ENCODE assay signal across 18 mouse cellular contexts in the genomic region with DNA sequence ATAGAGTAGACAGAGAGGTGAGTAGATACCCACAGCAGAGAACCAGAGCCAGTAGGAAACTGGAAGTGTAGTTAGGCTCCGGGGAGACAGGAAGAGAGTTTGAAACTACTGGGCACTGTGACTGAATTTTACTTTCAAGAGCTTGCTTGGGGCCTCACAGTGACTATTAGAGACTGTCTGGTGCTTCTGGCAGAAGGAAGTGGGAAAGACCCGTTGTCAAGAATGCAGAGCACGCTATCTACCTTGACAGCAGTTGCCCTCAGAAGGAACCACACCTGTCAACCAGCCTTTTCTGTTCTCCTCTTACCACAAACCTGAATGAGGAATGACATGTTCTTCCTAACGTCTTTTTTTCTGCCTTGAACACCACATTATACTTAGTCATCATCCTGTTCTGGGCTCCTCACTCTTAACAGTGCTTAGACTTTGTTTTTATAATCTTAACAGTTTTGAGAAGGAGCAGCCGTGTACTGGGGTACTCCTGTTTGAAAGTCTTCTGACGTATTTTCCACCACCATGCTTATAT. TPM values are rescaled to one million over a fixed set of nuclear protein-coding genes. Genes with fewer than 3 reads are reported as not detected.
DNase-seq lines count a peak whose midpoint lies in the region; TF ChIP-seq lines count a peak whose summit lies in the region.
"Had no signal": no experiment of that assay in that cellular context is flagged by ENCODE, and none has a peak within 500 bp of the region (broad histone marks: within the 10 kb centered on the region; RNA-seq: fewer than 3 reads in every experiment).

No protein-coding gene starts in this region.

- no peak for TF ChIP-seq CTCF in bone marrow macrophage, adult 2 months (IDR thresholded peaks at IDR 0.05; ENCODE audit: low read depth, low read length)

- no peaks in the 10 kb centered on the region for H3K9me3 ChIP-seq in megakaryocyte, embryonic 14.5 days
- H3K9me3 ChIP-seq: embryonic facial prominence, embryonic 12.5 days; hindbrain, embryonic 15.5 days; intestine, embryonic 15.5 days; limb, embryonic 12.5 days; lung, embryonic 15.5 days; midbrain, embryonic 13.5 days; stomach, embryonic 15.5 days had no signal

- no peak for TF ChIP-seq POLR2A in bone marrow macrophage, adult 2 months (IDR thresholded peaks at IDR 0.05; ENCODE audit: borderline replicate concordance, low read depth, low read length)

- peaks cover 89% of the 10 kb centered on the region for H3K36me3 ChIP-seq in megakaryocyte, embryonic 14.5 days (replicated peaks; ENCODE audit: low read length)

- peak overlapping the region; percentile 8; the same call in 1 of the 2 replicates for H3K27ac ChIP-seq in bone marrow macrophage, adult 2 months (ENCODE audit: insufficient read depth, low read depth, low read length)
- H3K27ac ChIP-seq: embryonic facial prominence, embryonic 12.5 days; hindbrain, embryonic 15.5 days; intestine, embryonic 15.5 days; limb, embryonic 12.5 days; liver, embryonic 14.5 days; lung, embryonic 15.5 days; midbrain, embryonic 13.5 days; stomach, embryonic 15.5 days had no signal

- H3K4me1 ChIP-seq in bone marrow macrophage, adult 2 months (ENCODE audit: control insufficient read depth, insufficient read depth, low read length), result peaks cover 31% of the 10 kb centered on the region
- H3K4me1 ChIP-seq in megakaryocyte, embryonic 14.5 days, result peaks cover 78% of the 10 kb centered on the region
- H3K4me1 ChIP-seq: embryonic facial prominence, embryonic 12.5 days; hindbrain, embryonic 15.5 days; intestine, embryonic 15.5 days; limb, embryonic 12.5 days; lung, embryonic 15.5 days; stomach, embryonic 15.5 days had no signal

- H3K4me3 ChIP-seq in bone marrow macrophage, adult 2 months (ENCODE audit: insufficient read depth, low read length), result no peak overlapping the region
- H3K4me3 ChIP-seq in megakaryocyte, embryonic 14.5 days (replicated peaks), result peak overlapping the region; percentile 82
- H3K4me3 ChIP-seq: embryonic facial prominence, embryonic 12.5 days; hindbrain, embryonic 15.5 days; intestine, embryonic 15.5 days; limb, embryonic 12.5 days; lung, embryonic 15.5 days; midbrain, embryonic 13.5 days; stomach, embryonic 15.5 days had no signal

- H3K27me3 ChIP-seq in megakaryocyte, embryonic 14.5 days (replicated peaks), result no peaks in the 10 kb centered on the region
- H3K27me3 ChIP-seq: embryonic facial prominence, embryonic 12.5 days; hindbrain, embryonic 15.5 days; intestine, embryonic 15.5 days; limb, embryonic 12.5 days; lung, embryonic 15.5 days; midbrain, embryonic 13.5 days; stomach, embryonic 15.5 days had no signal

- DNase-seq in thymus, postnatal 0 days (ENCODE audit: low spot score), result peak; percentile 8
- no peak for DNase-seq in thymus, postnatal 25 days
- DNase-seq in Muller cell, postnatal 12 days (ENCODE audit: inconsistent ontology term), result no peak
- DNase-seq in testis, postnatal 14 days (ENCODE audit: low spot score), result no peak
- DNase-seq in layer of hippocampus, adult 9-10 months (ENCODE audit: low spot score), result no peak
- DNase-seq: heart, postnatal 14 days; lung, postnatal 4 days; thymus, postnatal 14 days had no signal

RNA-seq across cellular contexts. Expression of gene Larp4b, which starts 45.8 kb away (rescaled TPM):
- polyA plus RNA-seq in thymus, postnatal 0 days (2015; fragmentation: Nextera tagmentation; extraction: Ambion mirVana), result 31.1 and 33.2 TPM in 2 replicates
- 51.6 and 54.1 TPM in 2 replicates for polyA plus RNA-seq in bone marrow macrophage, adult 2 months (2012; ENCODE audit: insufficient read depth, insufficient read length, missing spikeins)
- 11.9 and 15.7 TPM in 2 replicates for polyA plus RNA-seq in megakaryocyte, embryonic 14.5 days (2012; ENCODE audit: insufficient read depth, low replicate concordance)
